ENCODE assay signal across 9 mouse cellular contexts in the genomic region with DNA sequence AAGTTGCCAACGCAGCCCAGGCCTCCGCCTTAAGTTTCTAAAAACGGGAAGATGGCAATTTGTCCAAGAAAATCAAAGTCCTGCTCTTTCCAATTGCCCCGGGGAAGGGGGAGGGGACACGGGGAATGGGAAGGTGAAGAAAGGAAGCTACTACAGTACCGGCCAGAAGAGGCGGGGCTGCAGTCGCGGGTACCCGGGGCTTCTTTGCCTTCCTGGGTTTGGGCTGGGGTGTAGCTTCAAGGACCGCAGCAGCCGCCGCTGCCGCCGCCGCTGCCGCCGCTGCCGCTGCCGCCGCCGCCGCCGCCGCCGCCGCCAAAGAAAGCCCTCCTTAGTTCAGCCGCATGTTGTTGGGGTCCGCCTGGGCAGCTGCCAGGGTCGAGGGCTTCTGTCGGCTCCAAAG. TPM values are rescaled to one million over a fixed set of nuclear protein-coding genes. Genes with fewer than 3 reads are reported as not detected.
DNase-seq lines count a peak whose midpoint lies in the region; ATAC-seq lines count a peak whose summit lies in the region.
"Had no signal": no experiment of that assay in that cellular context is flagged by ENCODE, and none has a peak within 500 bp of the region (broad histone marks: within the 10 kb centered on the region; RNA-seq: fewer than 3 reads in every experiment).

No protein-coding gene starts in this region.

- H3K4me3 ChIP-seq in embryonic facial prominence, embryonic 14.5 days (ENCODE audit: low read depth, low read length), result peak overlapping the region; percentile 53
- peak overlapping the region; percentile 66 for H3K4me3 ChIP-seq in hindbrain, embryonic 15.5 days
- H3K4me3 ChIP-seq in midbrain, embryonic 15.5 days, result peak overlapping the region; percentile 65

- H3K27ac ChIP-seq in embryonic facial prominence, embryonic 14.5 days (replicated peaks; ENCODE audit: low read depth, low read length), result peak overlapping the region; percentile 61
- peak overlapping the region; percentile 80 for H3K27ac ChIP-seq in hindbrain, embryonic 15.5 days (replicated peaks)
- peak overlapping the region; percentile 81 for H3K27ac ChIP-seq in midbrain, embryonic 15.5 days

- H3K4me1 ChIP-seq in embryonic facial prominence, embryonic 14.5 days (ENCODE audit: control insufficient read depth, insufficient read depth, low read length), result no peaks in the 10 kb centered on the region; the same call in 1 of the 2 replicates
- H3K4me1 ChIP-seq in hindbrain, embryonic 15.5 days (replicated peaks), result 0 out of 2 replicates have a peak, but pooled peaks cover 2% of the 10 kb centered on the region
- H3K4me1 ChIP-seq in midbrain, embryonic 15.5 days, result no peaks in the 10 kb centered on the region

- DNase-seq in embryo, embryonic 11 days, result peak; percentile 25
- DNase-seq in embryo, embryonic 9.5 days (ENCODE audit: extremely low spot score), result no peak
- peak; percentile 59 for DNase-seq in 3T3-L1 (ENCODE audit: low read depth, low spot score)
- no peak for DNase-seq in embryonic facial prominence, embryonic 14.5 days (ENCODE audit: low spot score)
- no peak for DNase-seq in spleen, adult 18-20 months

- 18% methylated on average over 9 of the region's 31 CpGs for WGBS in embryonic facial prominence, embryonic 14.5 days
- 35% methylated on average over 31 of the region's 31 CpGs for WGBS in hindbrain, embryonic 15.5 days
- 15% methylated on average over 31 of the region's 31 CpGs for WGBS in midbrain, embryonic 15.5 days

- peak overlapping the region; percentile 59 for H3K9ac ChIP-seq in embryonic facial prominence, embryonic 14.5 days (ENCODE audit: low read depth, low read length)
- peak overlapping the region; percentile 58 for H3K9ac ChIP-seq in hindbrain, embryonic 15.5 days
- peak overlapping the region; percentile 60 for H3K9ac ChIP-seq in midbrain, embryonic 15.5 days

- H3K4me2 ChIP-seq in embryonic facial prominence, embryonic 14.5 days (ENCODE audit: low read depth, low read length), result peak overlapping the region; percentile 73
- H3K4me2 ChIP-seq in hindbrain, embryonic 15.5 days, result peak overlapping the region; percentile 80
- H3K4me2 ChIP-seq in midbrain, embryonic 15.5 days, result peak overlapping the region; percentile 71

- no peak for ATAC-seq in embryonic facial prominence, embryonic 14.5 days (ENCODE audit: low read depth)
- ATAC-seq in hindbrain, embryonic 15.5 days (ENCODE audit: low FRiP score, low read depth), result no peak
- peak; percentile 6; the same call in 1 of the 2 replicates for ATAC-seq in midbrain, embryonic 15.5 days (replicated peaks)
- ATAC-seq in erythroblast, adult 5-6 weeks (replicated peaks; ENCODE audit: low FRiP score, poor library complexity, severe bottlenecking), result no peak

- peaks cover 9% of the 10 kb centered on the region for H3K27me3 ChIP-seq in embryonic facial prominence, embryonic 14.5 days (replicated peaks; ENCODE audit: control insufficient read depth, insufficient read depth, low read length)
- H3K27me3 ChIP-seq in hindbrain, embryonic 15.5 days, result no peaks in the 10 kb centered on the region
- H3K27me3 ChIP-seq in midbrain, embryonic 15.5 days (replicated peaks), result no peaks in the 10 kb centered on the region

- H3K36me3 ChIP-seq in embryonic facial prominence, embryonic 14.5 days (ENCODE audit: control insufficient read depth, insufficient read depth, low read length), result no peaks in the 10 kb centered on the region
- no peaks in the 10 kb centered on the region for H3K36me3 ChIP-seq in hindbrain, embryonic 15.5 days
- H3K36me3 ChIP-seq in midbrain, embryonic 15.5 days (replicated peaks), result no peaks in the 10 kb centered on the region
- H3K36me3 ChIP-seq: G1E had no signal

- no peaks in the 10 kb centered on the region for H3K9me3 ChIP-seq in embryonic facial prominence, embryonic 14.5 days (ENCODE audit: control insufficient read depth, low read length)
- no peaks in the 10 kb centered on the region for H3K9me3 ChIP-seq in hindbrain, embryonic 15.5 days
- H3K9me3 ChIP-seq in midbrain, embryonic 15.5 days, result no peaks in the 10 kb centered on the region

RNA-seq across cellular contexts. Expression of a gene that starts 0.6 kb away (rescaled TPM):
- 8.3 and 8.9 TPM in 2 replicates for polyA plus RNA-seq in embryonic facial prominence, embryonic 14.5 days (2014; fragmentation: Nextera tagmentation; extraction: Ambion mirVana)
- polyA plus RNA-seq in hindbrain, embryonic 15.5 days (2015; fragmentation: Nextera tagmentation; extraction: Ambion mirVana), result 17.0 and 17.3 TPM in 2 replicates
- polyA plus RNA-seq in midbrain, embryonic 15.5 days (2015; fragmentation: Nextera tagmentation; extraction: Ambion mirVana), result 22.9 and 25.1 TPM in 2 replicates
- total RNA-seq in erythroblast, adult 5-6 weeks (2015; ENCODE audit: low replicate concordance), result not detected in 2 replicates
- total RNA-seq in erythroblast, adult 5-6 weeks (2017; ENCODE audit: low replicate concordance), result 0.28 TPM in 1 of 2 replicates, not detected in the other
- polyA plus RNA-seq: G1E had no signal

Comparison
In these comparisons a context has a peak if more than half of its experiments do, and no peak if none do; other contexts are left out.
1. DNase-seq: peak in embryo, embryonic 11 days (single experiment) and 3T3-L1 (single experiment); none in embryo, embryonic 9.5 days (single experiment), embryonic facial prominence, embryonic 14.5 days (single experiment) and spleen, adult 18-20 months (0 of 2).
2. Peak in every context shown above with its lines, with median percentiles within 50 percentile points of each other: H3K27ac ChIP-seq, H3K4me2 ChIP-seq, H3K4me3 ChIP-seq and H3K9ac ChIP-seq.